Mouse (Mus musculus) testis, postnatal 14 days (tissue): Measurements from ENCODE around the gene Vmn1r200.
"Not testable (repeated sequence)": the region's sequence is repeated elsewhere in the genome, so short reads cannot be mapped to it uniquely, and the experiment has no call there.

Experiments
- DNase-seq: peaks from one replicate; pipeline ENCODE4 v3.0.0; 2021; ENCODE audit warnings: low spot score

Gene Vmn1r200

GRCm38 (mm10) chr13:22390073-22390472, at the start of gene Vmn1r200:
Vmn1r200 (plus strand) TSS chr13:22390373.
- DNase-seq = no peak

- DNase-seq = no peak
Observed at GRCm38 (mm10) chr13:22350064-22350463, 40.1 kb upstream of the Vmn1r200 start, which contains the start of gene Vmn1r198. Vmn1r198 (plus strand) TSS chr13:22350364.

DNA sequence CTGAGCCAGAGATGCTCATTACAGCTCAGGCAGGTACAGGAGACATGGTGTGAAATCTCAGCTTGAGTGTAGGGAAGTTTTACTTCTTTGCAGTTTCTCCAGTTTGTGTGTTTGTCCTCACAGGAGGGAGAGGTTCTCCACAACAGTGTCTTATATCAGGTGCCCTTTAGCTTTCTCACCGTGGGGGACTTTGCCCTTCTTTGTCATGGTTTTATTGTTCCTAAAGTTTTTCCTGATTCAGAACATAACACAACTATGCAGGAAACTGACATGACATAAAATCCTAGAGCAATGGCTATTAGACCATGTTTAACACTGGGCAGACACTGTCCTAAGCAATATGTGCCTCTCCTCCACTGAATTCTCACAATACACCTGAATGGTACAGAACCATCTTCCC, 39.4 kb upstream of the Vmn1r200 start:
- no peak for DNase-seq

DNA sequence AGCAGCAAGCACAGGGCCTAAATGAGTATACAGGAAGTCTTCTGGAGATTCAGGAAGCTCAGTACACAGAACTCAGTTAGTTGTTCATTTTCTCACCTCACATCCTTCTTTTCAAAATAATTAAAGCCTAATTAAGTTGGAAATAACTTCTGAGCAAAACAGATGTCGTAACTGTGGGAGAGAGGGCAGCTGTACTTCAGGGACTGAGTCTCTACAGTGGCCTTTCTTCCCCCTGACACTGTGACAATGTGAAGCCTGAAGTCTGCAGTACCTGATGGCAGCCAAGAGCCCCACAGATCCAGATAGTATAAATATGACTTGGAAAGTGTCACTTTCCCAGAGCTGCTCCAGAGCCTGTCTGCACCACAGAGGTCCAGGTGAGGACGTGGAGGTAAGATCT, 10.7 kb upstream of the Vmn1r200 start, which contains the start of gene Vmn1r199:
Vmn1r199 (plus strand) TSS at position 301 of the 400 bp plus-strand sequence.
- DNase-seq = no peak

GRCm38 (mm10) chr13:22381128-22381527, 9.0 kb upstream of the Vmn1r200 start:
- not testable (repeated sequence) for DNase-seq

DNA sequence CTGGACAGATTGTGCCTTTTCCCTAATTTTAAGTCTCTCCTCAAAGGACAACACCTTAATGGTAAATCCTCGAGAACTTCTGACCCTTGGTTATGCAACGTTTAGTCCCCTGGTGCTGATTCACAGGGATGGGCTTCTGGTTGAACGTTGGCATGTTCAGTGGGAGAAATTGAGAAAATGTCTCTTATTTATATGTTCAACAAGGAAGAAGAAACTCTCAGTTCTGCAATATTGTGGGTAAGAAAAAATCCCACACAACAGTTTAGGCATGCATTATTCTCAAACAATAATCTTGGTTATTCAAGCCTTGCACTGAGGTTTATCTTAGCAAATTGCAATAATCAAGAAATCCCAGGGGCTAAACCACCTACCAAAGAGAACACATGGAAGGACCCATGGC, 6.8 kb upstream of the Vmn1r200 start:
- no peak for DNase-seq

DNA sequence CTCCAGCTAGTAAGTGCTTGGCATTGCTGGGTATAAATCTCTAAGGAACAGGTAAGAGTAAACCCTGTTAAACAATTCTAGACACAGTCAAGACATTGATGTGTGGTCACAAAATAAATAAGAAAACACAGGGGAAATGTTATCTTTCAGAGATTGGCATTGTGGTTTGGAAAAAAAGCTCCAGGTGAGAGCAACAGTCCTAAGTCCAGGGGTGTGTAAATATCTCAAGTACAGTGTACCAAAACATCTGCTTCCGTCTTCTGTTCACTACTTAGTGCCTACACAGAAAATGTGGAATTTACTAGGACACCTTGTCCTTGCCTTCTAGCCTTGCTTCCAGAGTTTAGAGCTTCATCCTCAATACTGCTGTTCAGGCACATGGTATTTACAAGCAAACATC, 3.1 kb upstream of the Vmn1r200 start:
- no peak for DNase-seq

GRCm38 (mm10) chr13:22402978-22403377, 12.8 kb downstream of the Vmn1r200 start:
- DNase-seq = no peak
